Mouse (Mus musculus) megakaryocyte, embryonic 14.5 days (primary cell): ENCODE data around the gene Btbd11. TPM values are rescaled to one million over a fixed set of nuclear protein-coding genes. Genes with fewer than 3 reads are reported as not detected.
A peak's percentile ranks its signal among the peaks of the same experiment; 100 is the strongest.

Experiments used
- H3K27me3 ChIP-seq: replicated peaks from 2 replicates; pipeline ENCODE3; 2012; ENCODE audit warnings: inconsistent platforms
- H3K36me3 ChIP-seq: replicated peaks from 2 replicates; pipeline ENCODE3; 2012; ENCODE audit warnings: low read length, inconsistent platforms, mixed read lengths
- H3K4me1 ChIP-seq: 2 replicates; pipeline ENCODE4 v1.6.1; 2012; ENCODE audit warnings: inconsistent platforms
- H3K4me3 ChIP-seq: replicated peaks from 2 replicates; pipeline ENCODE3; 2012; ENCODE audit warnings: moderate library complexity, mild to moderate bottlenecking, inconsistent platforms
- H3K9me3 ChIP-seq: 2 replicates; pipeline ENCODE4 v1.6.1; 2012; ENCODE audit warnings: inconsistent platforms
- FLI1 ChIP-seq: IDR thresholded peaks from 2 replicates; pipeline ENCODE4 v1.6.1; 2012; ENCODE audit warnings: low read length, inconsistent platforms, mixed read lengths
- GATA1 ChIP-seq: IDR thresholded peaks from 3 replicates; pipeline ENCODE4 v1.6.1; 2012; ENCODE audit warnings: mixed read lengths, low read length, inconsistent platforms, borderline replicate concordance
- polyA plus RNA-seq: library from polyadenylated mRNA; stranded (reverse); fragments of >175 nt; gene quantifications from 2 replicates; pipeline ENCODE4 v1.2.3, GENCODE M21; 2012; ENCODE audit warnings: low replicate concordance; ENCODE audit not compliant: insufficient read depth

The Btbd11 gene
- polyA plus RNA-seq, 1 experiment, result 0.20 TPM

DNA sequence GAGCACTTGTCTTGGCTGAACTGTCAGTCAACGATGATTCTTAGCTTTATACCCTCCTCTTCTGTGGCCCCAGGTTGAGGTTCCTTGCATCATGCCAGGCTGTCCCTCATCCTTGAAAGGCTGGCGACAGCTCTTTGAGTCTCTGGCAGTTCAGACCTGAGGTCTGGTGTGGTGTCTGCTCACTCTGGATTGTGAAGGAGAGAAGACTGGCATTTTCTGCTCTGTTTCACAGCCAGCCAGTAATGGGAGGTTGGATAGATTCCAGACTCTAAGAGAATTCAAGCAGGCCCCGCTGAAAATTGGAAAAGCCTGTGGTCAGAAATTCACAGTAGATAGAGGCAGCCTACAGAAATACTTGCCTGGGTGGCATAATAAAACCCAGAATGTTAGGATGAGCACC, 87.3 kb downstream of the Btbd11 start:
- no peak overlapping the region for H3K4me3 ChIP-seq
- H3K9me3 ChIP-seq, result peaks cover 25% of the 10 kb centered on the region
- no peaks in the 10 kb centered on the region for H3K4me1 ChIP-seq
- H3K27me3 ChIP-seq, result no peaks in the 10 kb centered on the region
- H3K36me3 ChIP-seq, result no peaks in the 10 kb centered on the region
- TF ChIP-seq GATA1 (no peak), FLI1 (no peak)

DNA sequence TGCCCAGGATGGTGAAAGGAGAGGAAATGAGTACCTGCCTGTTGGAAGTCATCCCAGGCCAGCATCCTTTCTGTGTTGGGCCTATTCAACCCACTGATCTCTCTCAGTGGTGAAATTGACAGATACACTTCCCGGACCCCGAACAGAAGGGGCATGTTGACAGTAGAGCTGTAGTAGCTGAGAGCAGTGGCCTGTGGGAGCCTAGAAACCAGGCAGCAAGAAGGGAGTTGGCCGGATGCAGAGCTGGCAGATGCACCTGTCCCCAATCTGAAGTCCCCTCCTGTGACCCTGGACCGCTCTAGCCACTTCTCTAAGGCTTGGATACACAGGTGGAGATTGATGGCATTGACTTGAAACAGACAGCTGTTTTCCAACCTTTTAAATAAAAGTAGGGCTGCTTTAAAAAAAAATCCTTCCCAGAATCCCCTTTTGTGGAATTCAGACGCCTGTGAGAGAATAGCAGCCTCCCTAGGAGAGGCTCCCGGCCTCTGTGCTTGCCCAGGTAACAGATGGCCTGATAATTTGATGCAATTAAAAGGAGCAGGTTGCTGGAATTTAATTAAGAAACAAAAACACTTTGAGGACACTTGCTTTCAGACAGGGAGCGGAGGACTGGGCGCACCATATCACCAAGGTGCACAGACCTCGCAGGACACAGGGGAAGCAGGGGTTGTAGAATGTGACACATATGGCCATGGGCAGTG, 89.2 kb downstream of the Btbd11 start:
- Histone ChIP-seq H3K27me3 (no peaks in the 10 kb centered on the region), H3K36me3 (no peaks in the 10 kb centered on the region), H3K9me3 (peaks cover 29% of the 10 kb centered on the region), H3K4me1 (no peaks in the 10 kb centered on the region), H3K4me3 (peak overlapping the region; percentile 23)
- no peak for TF ChIP-seq GATA1
- TF ChIP-seq FLI1, result no peak

DNA sequence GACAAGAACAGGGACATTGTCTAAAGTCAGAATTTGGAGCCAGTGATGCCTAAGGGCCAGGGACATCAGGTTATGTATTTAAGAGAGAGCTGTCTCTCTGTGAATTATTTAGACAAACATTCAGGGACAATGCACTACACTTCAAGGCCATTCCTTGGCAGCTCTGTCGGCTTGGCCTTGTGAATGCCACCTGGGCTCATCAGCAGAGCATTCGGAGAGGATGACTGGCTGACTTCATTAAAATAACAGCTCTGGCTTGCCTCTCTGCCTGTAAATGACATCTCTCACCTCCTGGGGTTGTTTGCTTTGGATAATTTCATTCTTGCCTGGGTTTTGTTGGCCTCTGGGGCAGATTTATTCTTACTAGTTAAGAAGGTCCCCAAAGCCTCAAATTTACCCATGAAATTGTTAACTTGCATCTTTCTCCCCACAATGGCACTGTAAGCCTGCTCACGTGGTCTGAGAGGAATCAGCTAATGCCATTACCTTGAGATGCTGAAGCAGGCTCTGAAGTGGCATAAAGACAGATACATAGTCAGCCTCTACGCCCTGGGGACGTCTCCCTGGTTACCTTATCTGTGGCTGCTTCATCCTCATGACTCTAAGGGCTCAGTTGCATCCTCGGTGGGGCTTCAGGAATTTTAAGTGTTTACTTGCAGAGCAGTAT, 93.5 kb downstream of the Btbd11 start:
- Histone ChIP-seq H3K9me3 (peaks cover 27% of the 10 kb centered on the region; the same call in 1 of the 2 replicates), H3K36me3 (no peaks in the 10 kb centered on the region), H3K4me1 (no peaks in the 10 kb centered on the region), H3K27me3 (no peaks in the 10 kb centered on the region), H3K4me3 (no peak overlapping the region)
- TF ChIP-seq FLI1 (no peak), GATA1 (no peak)

DNA sequence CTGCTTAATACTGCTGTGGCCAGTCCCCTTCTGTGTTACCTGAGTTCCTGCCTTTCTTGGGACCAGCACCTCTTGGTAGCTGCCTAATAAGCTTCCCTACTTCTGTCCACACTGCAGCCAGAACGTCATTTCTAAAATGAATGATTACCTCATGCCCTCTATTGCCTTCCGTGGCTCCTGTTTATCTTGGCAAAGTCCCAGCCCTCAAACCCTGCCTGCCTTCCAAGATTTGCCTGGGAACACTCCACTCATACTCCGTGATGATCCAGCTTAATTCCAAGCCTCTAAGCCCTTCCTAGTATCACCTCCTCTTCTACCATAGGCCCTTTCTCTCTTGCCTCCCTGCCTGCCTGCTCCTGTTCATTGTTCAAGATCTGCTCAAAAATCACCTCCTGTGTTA, 94.5 kb downstream of the Btbd11 start:
- peaks cover 22% of the 10 kb centered on the region; the same call in 1 of the 2 replicates for H3K9me3 ChIP-seq
- no peak overlapping the region for H3K4me3 ChIP-seq
- no peaks in the 10 kb centered on the region for H3K36me3 ChIP-seq
- no peaks in the 10 kb centered on the region for H3K27me3 ChIP-seq
- TF ChIP-seq FLI1 (no peak), GATA1 (no peak)
- H3K4me1 ChIP-seq, result no peaks in the 10 kb centered on the region

DNA sequence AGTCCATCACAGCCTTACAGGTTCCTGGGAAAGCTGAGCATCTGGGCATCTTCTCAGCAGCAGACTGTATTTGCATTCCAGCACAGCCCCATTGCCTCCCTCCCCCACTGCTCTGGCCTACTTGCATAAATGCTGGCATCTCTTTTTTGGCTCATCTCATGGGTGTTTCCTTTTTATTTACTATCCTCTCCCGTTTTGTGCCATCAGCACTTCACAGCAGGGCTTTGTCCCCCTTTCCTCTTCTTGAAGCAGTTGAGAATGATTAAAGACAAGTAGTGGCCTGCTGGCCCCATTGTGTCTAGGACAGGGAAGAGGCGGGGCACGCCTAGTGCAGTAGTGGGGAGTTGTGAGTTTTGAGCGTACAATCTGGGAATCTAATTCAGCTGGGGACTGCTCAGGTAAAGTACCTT, 95.5 kb downstream of the Btbd11 start:
- no peak overlapping the region for H3K4me3 ChIP-seq
- H3K27me3 ChIP-seq, result no peaks in the 10 kb centered on the region
- TF ChIP-seq FLI1 (no peak), GATA1 (no peak)
- no peaks in the 10 kb centered on the region for H3K36me3 ChIP-seq
- H3K9me3 ChIP-seq, result peaks cover 14% of the 10 kb centered on the region; the same call in 1 of the 2 replicates
- no peaks in the 10 kb centered on the region for H3K4me1 ChIP-seq

DNA sequence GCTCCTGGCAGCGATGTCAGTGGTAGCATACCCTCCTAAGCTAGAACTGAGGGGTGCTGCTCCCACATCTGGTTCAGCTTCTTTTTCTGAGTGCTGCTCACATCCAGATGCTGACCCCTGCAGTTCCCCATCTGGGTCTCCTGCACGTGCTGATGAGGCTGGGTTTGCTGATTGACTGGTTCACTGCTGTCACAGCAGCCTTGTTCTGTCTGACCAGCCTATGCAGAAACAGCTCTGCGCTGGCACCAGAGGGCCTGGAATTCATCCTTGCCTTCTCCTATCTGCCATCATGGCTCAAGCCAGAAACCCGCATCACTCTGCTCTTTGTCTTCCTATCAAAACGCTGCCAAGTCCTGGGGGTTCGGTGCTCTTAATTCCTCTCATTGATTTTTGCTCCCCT, 95.9 kb downstream of the Btbd11 start:
- Histone ChIP-seq H3K36me3 (no peaks in the 10 kb centered on the region), H3K27me3 (no peaks in the 10 kb centered on the region), H3K9me3 (peaks cover 14% of the 10 kb centered on the region; the same call in 1 of the 2 replicates), H3K4me1 (no peaks in the 10 kb centered on the region), H3K4me3 (no peak overlapping the region)
- no peak for TF ChIP-seq GATA1
- TF ChIP-seq FLI1, result no peak

DNA sequence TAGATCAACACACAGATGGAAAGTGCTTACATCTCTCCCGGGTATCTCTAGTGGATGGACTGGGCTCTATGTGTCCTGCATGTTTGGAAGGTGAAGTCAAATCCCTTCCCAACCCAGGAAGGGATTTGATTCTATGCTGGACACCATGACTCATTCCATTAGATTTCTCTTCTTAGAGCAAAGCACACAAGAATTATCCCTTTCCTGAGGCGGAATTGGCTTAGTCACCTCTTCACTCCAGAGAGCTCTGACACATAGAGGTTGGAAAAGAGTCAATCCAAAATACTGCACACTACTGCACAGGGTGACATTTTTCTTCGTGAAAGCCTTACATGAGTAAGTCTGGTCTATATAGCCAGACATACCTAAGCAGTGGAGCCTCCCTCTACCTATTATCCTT, 99.8 kb downstream of the Btbd11 start:
- Histone ChIP-seq H3K36me3 (no peaks in the 10 kb centered on the region), H3K27me3 (no peaks in the 10 kb centered on the region), H3K4me3 (no peak overlapping the region), H3K4me1 (no peaks in the 10 kb centered on the region), H3K9me3 (peaks cover 13% of the 10 kb centered on the region; the same call in 1 of the 2 replicates)
- TF ChIP-seq GATA1 (no peak), FLI1 (no peak)

DNA sequence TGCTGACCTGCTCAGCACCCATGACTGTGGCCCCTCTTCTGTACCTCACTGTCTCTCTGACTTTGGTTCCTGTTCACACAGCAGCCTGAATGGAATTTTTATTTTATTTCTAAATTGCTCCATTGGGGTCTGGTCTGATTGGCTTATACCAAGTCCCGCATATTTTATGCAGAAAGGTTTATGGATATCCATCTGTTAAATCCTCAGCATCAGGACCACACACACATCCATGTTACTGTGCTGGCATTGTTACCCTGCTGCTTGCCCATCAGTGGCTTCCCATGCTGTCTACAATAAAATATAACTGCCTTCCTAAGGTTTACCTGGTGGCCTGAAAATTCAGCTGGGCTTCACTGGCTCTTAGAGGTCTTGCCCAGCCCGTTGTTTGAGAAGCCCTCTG, 106.0 kb downstream of the Btbd11 start:
- H3K27me3 ChIP-seq, result no peaks in the 10 kb centered on the region
- peaks cover 11% of the 10 kb centered on the region; the same call in 1 of the 2 replicates for H3K9me3 ChIP-seq
- no peak overlapping the region for H3K4me3 ChIP-seq
- H3K36me3 ChIP-seq, result no peaks in the 10 kb centered on the region
- TF ChIP-seq FLI1 (no peak), GATA1 (no peak)
- no peaks in the 10 kb centered on the region for H3K4me1 ChIP-seq

DNA sequence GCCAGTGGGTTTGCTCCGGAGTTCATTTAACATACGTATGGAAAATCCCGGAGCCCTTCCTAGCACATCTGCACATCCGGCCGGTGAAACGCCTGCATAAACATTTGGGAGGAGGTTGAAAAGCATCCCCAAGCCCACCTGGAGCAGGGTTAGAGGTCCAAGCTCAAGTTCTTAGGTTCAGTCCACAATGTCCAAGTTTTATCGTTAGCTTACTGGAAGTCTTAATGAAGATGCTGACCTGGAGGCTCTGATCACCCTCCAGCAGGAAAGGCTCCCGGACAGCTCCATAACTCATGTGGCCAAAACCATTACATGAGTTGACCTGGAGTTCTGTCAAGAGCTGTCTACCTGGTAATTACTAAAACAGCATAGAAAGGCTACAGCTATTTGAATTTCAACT, 109.7 kb downstream of the Btbd11 start:
- Histone ChIP-seq H3K27me3 (no peaks in the 10 kb centered on the region), H3K4me3 (no peak overlapping the region), H3K9me3 (0 out of 2 replicates have a peak, but pooled peaks cover 4% of the 10 kb centered on the region), H3K4me1 (no peaks in the 10 kb centered on the region; the same call in 1 of the 2 replicates), H3K36me3 (no peaks in the 10 kb centered on the region)
- no peak for TF ChIP-seq FLI1
- TF ChIP-seq GATA1, result no peak

DNA sequence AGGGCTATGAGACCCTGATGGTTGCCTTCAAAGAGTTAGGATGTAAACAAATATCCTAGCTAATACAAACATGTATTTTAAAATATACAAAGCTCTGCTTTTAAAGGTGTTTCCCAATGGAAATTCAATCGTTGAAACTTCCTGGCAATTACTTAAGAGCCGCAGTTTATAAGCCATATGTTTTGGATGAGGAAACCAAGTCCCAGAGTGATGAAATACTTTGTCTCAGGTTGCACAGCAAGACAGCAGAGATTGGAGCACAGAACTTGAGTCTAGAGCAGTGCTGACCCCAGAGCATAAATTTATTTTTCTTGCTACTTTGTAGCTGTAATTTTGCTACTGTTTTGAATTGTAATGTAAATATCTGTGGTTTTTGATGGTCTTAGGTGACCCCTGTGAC, 110.4 kb downstream of the Btbd11 start:
- Histone ChIP-seq H3K36me3 (no peaks in the 10 kb centered on the region), H3K4me3 (no peak overlapping the region), H3K27me3 (no peaks in the 10 kb centered on the region), H3K4me1 (peaks cover 2% of the 10 kb centered on the region), H3K9me3 (0 out of 2 replicates have a peak, but pooled peaks cover 4% of the 10 kb centered on the region)
- TF ChIP-seq GATA1 (no peak), FLI1 (no peak)
